Mouse (Mus musculus) heart, adult 2 months (tissue): ENCODE measurements around the gene Ubqln4. TPM values are rescaled to one million over a fixed set of nuclear protein-coding genes. Genes with fewer than 3 reads are reported as not detected.
A peak's percentile ranks its signal among the peaks of the same experiment; 100 is the strongest.

Experiments
- DNase-seq, 2 experiments: peaks; one replicate each; pipeline ENCODE4 v3.0.0; 2021
- H3K27ac ChIP-seq: fragments of 200-600 bp; 2 replicates; pipeline ENCODE4 v1.8.1; 2022
- H3K27me3 ChIP-seq: fragments of 200-500 bp; 2 replicates; pipeline ENCODE4 v1.6.1; 2012; ENCODE audit warnings: mild to moderate bottlenecking, low read length, inconsistent platforms, mixed read lengths; ENCODE audit not compliant: control insufficient read depth, insufficient read depth
- H3K36me3 ChIP-seq: fragments of 200-500 bp; 2 replicates; pipeline ENCODE4 v1.6.1; 2012; ENCODE audit warnings: low read length, inconsistent platforms; ENCODE audit not compliant: control insufficient read depth, insufficient read depth
- H3K4me1 ChIP-seq: fragments of 200-500 bp; 2 replicates; pipeline ENCODE4 v1.6.1; 2011; ENCODE audit warnings: low read length; ENCODE audit not compliant: control insufficient read depth, insufficient read depth
- H3K4me3 ChIP-seq: fragments of 200-600 bp; 2 replicates; pipeline ENCODE4 v1.8.1; 2022
- H3K79me2 ChIP-seq: fragments of 200-500 bp; replicated peaks from 2 replicates; pipeline ENCODE4 v1.6.1; 2012; ENCODE audit warnings: mild to moderate bottlenecking, inconsistent platforms, low read length, moderate library complexity, mixed read lengths; ENCODE audit not compliant: control insufficient read depth, insufficient read depth
- H3K9ac ChIP-seq: fragments of 200-500 bp; 2 replicates; pipeline ENCODE4 v1.6.1; 2012; ENCODE audit warnings: low read depth, mild to moderate bottlenecking, control low read depth, inconsistent platforms, low read length, mixed read lengths
- CTCF ChIP-seq: fragments of 200-600 bp; IDR thresholded peaks from 2 replicates; pipeline ENCODE4 v1.8.1; 2022; ENCODE audit warnings: antibody characterized with exemption, mild to moderate bottlenecking, moderate library complexity
- EP300 ChIP-seq: fragments of 200-500 bp; IDR thresholded peaks from 2 replicates; pipeline ENCODE4 v1.6.1; 2011; ENCODE audit warnings: low read depth, low read length, control low read depth; ENCODE audit not compliant: insufficient read depth
- POLR2A ChIP-seq: fragments of 200-500 bp; IDR thresholded peaks from 2 replicates; pipeline ENCODE4 v1.6.1; 2011; ENCODE audit warnings: mild to moderate bottlenecking, low read depth, low read length, control low read depth; ENCODE audit not compliant: insufficient read depth
- WGBS: fragments of 180-500 bp; shearing (Covaris S2); methylation state at CpG from one replicate; pipeline ENCODE4 v1.1.7; 2018; 5-methylcytosine and 5-hydroxymethylcytosine counted together
- intact Hi-C: fragments of 180-260 bp; cut with DNase I; formaldehyde crosslinking; loops from one replicate; pipeline ENCODE4 v1.15.1; 2025
- polyA plus RNA-seq: library from polyadenylated mRNA; depleted of rRNA; stranded (reverse); fragments of >200 nt; gene quantifications from 2 replicates; pipeline ENCODE4 v1.2.3, GENCODE M21; 2012
- total RNA-seq, 2 experiments: library from RNA; stranded (reverse); gene quantifications; 2 replicates each; pipeline ENCODE4 v1.2.3; 2021

Gene Ubqln4
- total and polyA plus RNA-seq, 3 experiments: 69.3 to 76.5 (median 70.1) TPM

DNA sequence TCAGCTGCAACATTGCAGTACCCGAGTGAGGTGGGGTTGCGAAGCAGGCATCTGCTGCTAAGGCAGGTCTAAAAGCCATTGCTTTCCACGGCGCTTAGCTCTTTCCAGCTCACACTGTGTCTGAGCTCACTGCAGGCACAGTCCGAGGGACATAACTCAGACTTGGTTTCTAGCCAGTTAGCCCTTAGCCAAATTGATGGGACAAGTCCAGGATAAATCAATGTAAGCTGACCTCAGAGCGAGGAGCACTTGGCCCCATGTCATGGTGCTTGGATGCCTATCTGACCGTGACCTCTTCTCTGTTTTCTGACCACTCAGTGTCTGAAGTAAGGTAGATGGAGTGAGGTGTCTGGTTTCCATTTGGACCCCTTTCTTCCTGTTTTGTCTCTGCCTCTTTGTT is 10.4 kb downstream of the Ubqln4 start:
- H3K4me3 ChIP-seq: no peak overlapping the region
- DNase-seq: no peak
- no peaks in the 10 kb centered on the region for H3K36me3 ChIP-seq
- no peak overlapping the region for H3K27ac ChIP-seq
- no peaks in the 10 kb centered on the region for H3K4me1 ChIP-seq
- no peaks in the 10 kb centered on the region for H3K79me2 ChIP-seq
- no peaks in the 10 kb centered on the region for H3K27me3 ChIP-seq
- no peak overlapping the region for H3K9ac ChIP-seq
- intact Hi-C loops: no loop called here
- WGBS: 73% methylated on average over 7 of the region's 7 CpGs
- TF ChIP-seq EP300 (no peak), POLR2A (no peak)

DNA sequence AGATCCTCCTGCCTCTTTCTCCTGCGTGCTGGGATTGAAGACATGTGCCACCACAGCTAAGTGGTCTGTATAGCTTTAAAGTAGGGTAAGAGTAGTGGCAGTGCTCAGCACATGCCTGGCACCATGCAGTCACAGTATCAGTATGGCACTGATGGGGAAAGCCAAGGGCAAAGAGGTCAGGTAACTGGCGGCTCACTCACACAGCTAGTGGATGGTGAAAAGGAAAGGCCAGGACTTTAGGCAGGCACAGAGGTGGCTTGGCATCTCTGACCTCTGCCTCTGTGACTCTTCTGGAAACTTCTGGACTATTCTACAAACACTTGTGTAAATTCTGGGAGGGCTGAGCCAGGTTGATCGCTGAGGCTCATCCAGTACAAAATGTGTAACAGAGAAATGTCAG is 12.6 kb downstream of the Ubqln4 start:
- TF ChIP-seq EP300 (0 out of 2 replicates have a peak, but pooled peaks have one; percentile 41), CTCF (no peak), POLR2A (no peak)
- Histone ChIP-seq H3K27me3 (no peaks in the 10 kb centered on the region), H3K4me3 (no peak overlapping the region), H3K27ac (peak overlapping the region; percentile 78), H3K79me2 (no peaks in the 10 kb centered on the region), H3K36me3 (no peaks in the 10 kb centered on the region), H3K9ac (no peak overlapping the region), H3K4me1 (no peaks in the 10 kb centered on the region)
- intact Hi-C loops: no loop called here
- peak in 1 of 2 experiments; percentile 56 for DNase-seq
- 67% methylated on average over 3 of the region's 3 CpGs for WGBS

DNA sequence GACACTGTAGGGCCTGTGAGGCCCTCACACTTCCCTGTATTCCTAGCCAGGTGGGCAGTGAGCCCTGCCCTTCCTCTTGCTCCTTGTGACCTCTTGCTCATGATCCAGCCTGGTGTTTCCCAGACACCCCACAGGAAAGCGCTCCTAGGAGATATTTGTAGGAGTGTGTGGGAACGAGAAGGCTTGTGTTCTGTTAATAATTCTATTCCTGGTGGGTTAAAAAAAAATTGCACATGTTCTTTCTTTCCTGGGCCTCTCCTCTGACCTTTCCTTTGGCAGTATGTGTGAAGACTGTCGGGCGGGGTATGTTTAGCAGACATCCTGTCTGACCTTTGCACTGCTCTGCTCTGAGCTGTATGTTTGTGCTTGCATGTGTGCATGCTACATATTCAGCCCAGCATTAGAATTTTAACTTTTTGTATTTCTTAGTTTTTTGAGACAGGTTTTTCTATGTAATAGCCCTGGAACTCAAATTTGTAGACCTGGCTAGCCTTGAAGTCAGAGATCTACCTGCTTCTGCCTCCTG is 13.0 kb downstream of the Ubqln4 start:
- Histone ChIP-seq H3K4me3 (no peak overlapping the region), H3K79me2 (no peaks in the 10 kb centered on the region), H3K9ac (no peak overlapping the region), H3K27me3 (no peaks in the 10 kb centered on the region), H3K4me1 (no peaks in the 10 kb centered on the region), H3K36me3 (no peaks in the 10 kb centered on the region), H3K27ac (peak overlapping the region; percentile 78)
- intact Hi-C loops: no loop called here
- DNase-seq: no peak
- WGBS: 31% methylated on average over 4 of the region's 4 CpGs
- TF ChIP-seq CTCF (no peak), POLR2A (no peak), EP300 (no peak)

DNA sequence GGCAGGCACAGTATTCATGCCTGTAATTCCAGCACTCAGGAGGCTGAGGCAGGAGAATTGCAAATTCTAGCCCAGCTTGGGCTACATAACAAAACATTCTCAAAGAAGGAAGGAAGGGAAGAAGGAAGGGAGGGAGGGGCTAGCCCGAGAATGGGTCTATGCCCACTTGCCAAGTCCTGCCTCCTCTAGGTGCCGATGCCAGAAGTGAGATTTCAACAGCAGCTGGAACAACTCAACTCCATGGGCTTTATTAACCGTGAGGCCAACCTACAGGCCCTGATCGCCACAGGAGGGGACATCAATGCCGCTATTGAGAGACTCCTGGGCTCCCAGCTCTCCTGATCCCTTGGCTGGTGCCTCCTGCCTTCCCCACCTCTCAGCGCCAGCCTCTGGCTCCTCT is 14.3 kb downstream of the Ubqln4 start:
- H3K36me3 ChIP-seq: no peaks in the 10 kb centered on the region
- no peak overlapping the region for H3K9ac ChIP-seq
- no peaks in the 10 kb centered on the region for H3K79me2 ChIP-seq
- H3K27me3 ChIP-seq: no peaks in the 10 kb centered on the region
- H3K4me1 ChIP-seq: no peaks in the 10 kb centered on the region
- 59% methylated on average over 6 of the region's 6 CpGs for WGBS
- no peak for DNase-seq
- no peak for TF ChIP-seq POLR2A
- H3K27ac ChIP-seq: no peak overlapping the region; the same call in 1 of the 2 replicates
- intact Hi-C loops: no loop called here
- H3K4me3 ChIP-seq: no peak overlapping the region

DNA sequence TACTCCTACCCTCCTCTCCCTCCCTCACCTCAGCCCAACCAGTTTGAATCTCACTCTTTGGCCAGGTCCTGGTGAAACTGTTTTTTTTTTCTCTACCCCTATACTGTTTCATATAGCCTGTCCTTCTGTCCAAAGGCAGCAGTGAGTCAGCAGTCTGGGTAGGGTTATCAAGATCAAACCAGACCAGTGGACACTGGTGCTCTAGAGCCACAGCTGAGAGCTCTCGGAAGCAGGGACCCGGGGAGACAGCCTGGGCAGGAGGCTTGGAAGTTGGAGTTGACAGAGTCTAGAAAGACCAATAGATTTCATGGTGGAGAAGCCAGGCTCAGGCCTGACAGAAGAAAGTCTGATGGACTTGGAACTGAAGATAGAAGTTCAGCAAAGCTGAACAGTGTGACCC is 15.1 kb downstream of the Ubqln4 start:
- no peaks in the 10 kb centered on the region for H3K4me1 ChIP-seq
- no peak overlapping the region for H3K4me3 ChIP-seq
- intact Hi-C loops: no loop called here
- no peak for DNase-seq
- TF ChIP-seq POLR2A (no peak), CTCF (no peak)
- no peaks in the 10 kb centered on the region for H3K36me3 ChIP-seq
- H3K79me2 ChIP-seq: no peaks in the 10 kb centered on the region
- no peaks in the 10 kb centered on the region for H3K27me3 ChIP-seq
- H3K9ac ChIP-seq: no peak overlapping the region
- H3K27ac ChIP-seq: no peak overlapping the region
- WGBS: 88% methylated on average over 2 of the region's 2 CpGs

DNA sequence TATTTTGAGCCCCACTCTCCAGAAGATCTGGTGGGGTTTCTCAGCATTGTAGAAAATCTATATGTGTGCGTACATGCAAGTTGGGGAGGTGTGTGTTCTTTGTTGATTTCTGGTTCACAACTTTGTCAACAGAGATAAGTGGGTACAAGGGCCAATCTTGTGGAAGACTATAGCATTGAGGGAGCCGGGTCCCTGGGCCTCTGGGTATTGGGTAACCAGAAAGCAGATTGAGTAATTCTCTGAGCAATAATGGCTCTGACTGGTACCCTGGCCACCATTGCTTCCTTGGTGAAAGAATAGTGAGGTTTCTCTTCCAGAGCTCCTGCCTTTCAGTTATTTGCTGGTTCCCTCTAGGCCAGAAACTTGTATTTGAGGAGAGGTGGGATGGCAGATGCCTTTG is 15.5 kb downstream of the Ubqln4 start:
- 98% methylated on average over 2 of the region's 2 CpGs for WGBS
- no peak for DNase-seq
- intact Hi-C loops: no loop called here
- TF ChIP-seq POLR2A (no peak), CTCF (no peak), EP300 (no peak)
- H3K27me3 ChIP-seq: no peaks in the 10 kb centered on the region
- H3K27ac ChIP-seq: no peak overlapping the region
- H3K79me2 ChIP-seq: no peaks in the 10 kb centered on the region
- no peak overlapping the region for H3K4me3 ChIP-seq
- H3K4me1 ChIP-seq: no peaks in the 10 kb centered on the region
- no peaks in the 10 kb centered on the region for H3K36me3 ChIP-seq
- no peak overlapping the region for H3K9ac ChIP-seq

DNA sequence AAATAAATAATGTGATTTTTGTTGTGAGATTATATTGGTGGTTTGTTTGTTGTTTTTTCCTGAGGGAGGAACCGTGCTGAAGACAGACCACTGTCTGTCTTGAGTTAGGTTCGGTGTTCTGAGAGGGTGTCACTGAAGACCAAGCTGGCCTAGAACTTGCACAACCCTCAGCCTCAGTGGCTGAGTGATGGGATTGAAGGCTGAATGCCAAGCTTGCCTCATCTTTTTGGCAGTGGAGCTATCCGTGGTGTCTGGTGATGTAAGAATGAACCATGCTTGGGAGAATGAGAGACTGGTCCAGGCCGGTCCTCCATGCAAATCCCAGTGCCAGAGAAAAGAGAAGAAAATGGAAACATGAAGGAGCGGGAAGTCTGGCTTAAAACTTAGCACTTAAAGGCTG is 16.1 kb downstream of the Ubqln4 start:
- 90% methylated on average over 5 of the region's 5 CpGs for WGBS
- H3K27me3 ChIP-seq: no peaks in the 10 kb centered on the region
- intact Hi-C loops: no loop called here
- no peak for DNase-seq
- no peaks in the 10 kb centered on the region for H3K36me3 ChIP-seq
- no peaks in the 10 kb centered on the region for H3K79me2 ChIP-seq
- H3K27ac ChIP-seq: no peak overlapping the region
- H3K9ac ChIP-seq: no peak overlapping the region
- TF ChIP-seq CTCF (no peak), EP300 (no peak), POLR2A (no peak)
- H3K4me3 ChIP-seq: no peak overlapping the region
- H3K4me1 ChIP-seq: no peaks in the 10 kb centered on the region
